Mouse (Mus musculus) lung, postnatal 10 days (tissue): ENCODE measurements around the gene Atp6v1b1.
A peak's percentile ranks its signal among the peaks of the same experiment; 100 is the strongest.
"Not testable (repeated sequence)": the region's sequence is repeated elsewhere in the genome, so short reads cannot be mapped to it uniquely, and the experiment has no call there.

ENCODE experiments used
- DNase-seq: peaks from one replicate; pipeline ENCODE4 v3.0.0; 2021

Gene Atp6v1b1

GRCm38 (mm10) chr6:83779026-83779425, 36.2 kb downstream of the Atp6v1b1 start:
- peak; percentile 75 for DNase-seq

GRCm38 (mm10) chr6:83786426-83786825, 43.6 kb downstream of the Atp6v1b1 start:
- no peak for DNase-seq

- no peak for DNase-seq
These were observed 45.8 kb downstream of the Atp6v1b1 start for GRCm38 (mm10) chr6:83788554-83788953.

DNA sequence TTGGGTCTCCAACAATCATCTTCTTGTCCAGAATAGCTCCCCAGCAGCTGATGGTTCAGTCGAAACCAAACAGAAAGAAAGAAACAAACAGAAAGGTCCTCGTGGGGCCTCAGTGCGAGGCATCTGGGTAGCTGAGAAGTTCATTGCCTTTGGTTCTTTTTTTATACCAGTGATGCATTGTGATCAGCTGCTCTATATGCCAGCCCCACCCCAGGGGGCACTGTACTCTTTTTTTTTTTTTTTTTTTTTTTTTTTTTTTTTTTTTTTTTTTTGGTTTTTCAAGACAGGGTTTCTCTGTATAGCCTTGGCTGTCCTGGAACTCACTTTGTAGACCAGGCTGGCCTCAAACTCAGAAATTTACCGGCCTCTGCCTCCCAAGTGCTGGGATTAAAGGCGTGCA, 47.7 kb downstream of the Atp6v1b1 start:
- DNase-seq, result not testable (repeated sequence)

DNA sequence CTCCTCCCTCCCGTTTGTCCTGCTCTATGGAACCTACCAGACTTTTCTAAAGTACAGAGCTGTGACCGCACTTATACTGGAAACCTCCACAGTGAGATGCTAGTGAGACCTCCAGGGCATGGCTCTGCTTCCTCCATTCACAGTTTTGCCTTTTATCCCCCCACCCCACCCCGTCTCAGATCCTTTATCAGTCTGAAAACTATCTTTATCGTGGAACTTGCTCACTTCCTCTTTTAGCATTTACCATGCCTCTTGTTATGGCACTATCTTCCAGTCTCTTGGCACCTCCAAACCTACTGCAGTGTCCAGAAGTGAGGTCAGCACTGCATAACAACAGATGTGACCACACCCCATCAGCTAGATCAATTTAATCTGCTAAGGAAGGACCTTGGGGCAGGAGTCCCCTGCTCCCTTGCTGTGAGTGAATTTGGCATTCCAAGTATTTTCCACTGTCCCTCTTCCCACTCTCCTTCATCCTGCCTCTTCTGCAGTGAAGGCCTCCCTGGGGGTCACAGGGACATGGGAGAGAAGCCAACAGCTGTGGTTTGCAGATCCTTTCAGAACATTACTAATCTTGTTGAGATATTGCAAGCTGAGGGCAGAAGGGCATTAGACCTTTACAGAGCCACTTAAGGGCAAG, 48.6 kb downstream of the Atp6v1b1 start:
- no peak for DNase-seq

DNA sequence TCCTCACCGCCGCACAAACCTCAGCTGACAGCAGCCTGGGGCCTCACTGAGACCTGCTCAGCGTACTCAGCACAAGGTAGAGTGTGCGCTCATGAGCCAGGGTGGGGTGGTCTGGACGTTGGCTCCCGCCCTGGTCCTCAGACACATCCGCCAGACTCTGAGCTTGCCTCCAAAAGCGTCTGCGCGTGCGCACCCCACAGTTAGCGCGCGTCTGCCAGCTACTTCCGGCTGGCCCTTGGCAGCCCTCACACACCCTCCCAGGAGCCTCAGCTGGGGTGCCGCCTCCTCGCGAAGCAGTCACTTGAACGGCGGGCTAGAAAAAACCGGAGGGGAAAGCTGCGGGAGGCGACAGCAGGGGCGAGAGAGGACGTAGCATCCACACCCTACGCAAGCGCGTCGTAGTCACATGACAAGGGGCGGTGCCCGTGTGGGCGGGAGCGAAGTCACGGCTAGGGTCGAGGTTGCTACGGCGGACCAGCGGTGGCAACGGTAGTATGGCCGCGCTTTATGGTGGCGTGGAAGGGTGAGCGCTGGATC, 52.0 kb downstream of the Atp6v1b1 start, which contains the start of gene Nagk:
Gene Nagk, plus strand, starts transcription at position 223 of the 537 bp plus-strand sequence.
- peak; percentile 96 for DNase-seq

- peak; percentile 50 for DNase-seq
These were observed 52.7 kb downstream of the Atp6v1b1 start for GRCm38 (mm10) chr6:83795492-83795900.

DNA sequence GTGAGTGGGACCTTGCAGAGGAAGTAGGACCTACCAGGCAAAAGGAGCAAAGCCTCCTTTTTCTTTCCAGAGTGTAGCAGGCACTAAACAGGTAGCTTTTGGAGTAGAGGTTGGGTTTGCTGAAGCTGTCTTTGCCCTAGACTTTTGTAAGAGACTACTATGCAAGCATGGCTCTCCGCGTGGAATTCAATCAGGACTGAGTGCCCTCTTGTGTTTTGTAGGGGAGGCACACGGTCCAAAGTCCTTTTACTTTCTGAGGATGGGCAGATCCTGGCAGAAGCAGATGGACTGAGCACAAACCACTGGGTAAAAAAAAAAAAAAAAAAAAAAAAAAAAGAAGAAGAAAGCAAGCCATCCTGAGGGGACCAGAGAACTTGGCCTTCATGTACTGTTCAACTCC, 53.9 kb downstream of the Atp6v1b1 start:
- no peak for DNase-seq

DNA sequence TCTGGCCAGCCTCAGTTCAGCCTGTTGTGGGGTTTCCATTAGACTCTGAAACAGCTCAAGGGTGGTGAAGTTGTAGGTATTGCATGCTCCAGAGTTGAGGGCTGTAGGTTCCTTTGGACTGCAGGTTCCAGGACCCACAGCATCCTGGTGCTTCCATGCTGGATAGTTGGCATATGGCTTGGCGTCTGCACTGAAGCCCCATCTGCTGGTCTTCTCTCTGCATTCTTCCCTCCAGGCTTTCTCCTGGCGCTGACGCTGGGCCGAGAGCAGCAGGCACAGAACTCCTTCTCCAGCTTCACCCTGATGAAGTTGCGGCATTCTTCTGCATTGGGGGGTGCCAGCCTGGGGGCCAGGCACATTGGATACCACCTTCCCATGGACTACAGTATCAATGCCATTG, 59.2 kb downstream of the Atp6v1b1 start:
- no peak for DNase-seq

DNA sequence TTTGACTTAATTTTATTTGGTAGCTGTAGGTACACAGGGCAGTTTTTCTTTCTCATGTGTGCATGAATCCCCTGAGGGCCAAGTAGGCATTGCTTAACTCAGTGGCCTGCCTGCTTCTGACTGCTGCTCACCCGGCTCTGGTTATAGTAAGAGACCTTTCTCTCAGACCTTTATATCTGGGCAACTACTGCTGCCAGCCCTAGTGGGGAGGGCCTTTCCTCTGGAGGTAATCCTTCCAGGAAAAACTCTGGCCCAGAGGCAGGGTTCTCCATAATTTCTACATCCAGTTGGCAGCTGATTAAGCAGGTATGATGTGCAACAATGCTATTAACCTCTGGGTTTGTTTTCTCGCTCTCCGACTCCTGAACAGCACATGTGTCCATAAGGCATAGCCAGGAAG, 60.1 kb downstream of the Atp6v1b1 start:
- no peak for DNase-seq
